Mouse (Mus musculus) forebrain, embryonic 15.5 days (tissue): Measurements from ENCODE around the gene Scrn2. TPM values are rescaled to one million over a fixed set of nuclear protein-coding genes. Genes with fewer than 3 reads are reported as not detected.

Experiments used
- ATAC-seq: fragments of 200-750 bp; cut with Nextera tagmentation; replicated peaks from 2 replicates; pipeline ENCODE4 v1.8.0; 2017; ENCODE audit warnings: mild to moderate bottlenecking, moderate TSS enrichment, moderate library complexity
- H3K27ac ChIP-seq: fragments of 300-500 bp; sonication (generic); replicated peaks from 2 replicates; pipeline ENCODE4 v1.5.1; 2015; ENCODE audit warnings: mild to moderate bottlenecking, inconsistent platforms
- H3K27me3 ChIP-seq: fragments of 300-500 bp; sonication (generic); 2 replicates; pipeline ENCODE4 v1.6.1; 2015; ENCODE audit warnings: inconsistent platforms
- H3K36me3 ChIP-seq: fragments of 300-500 bp; sonication (generic); 2 replicates; pipeline ENCODE4 v1.6.1; 2015; ENCODE audit warnings: mild to moderate bottlenecking, inconsistent platforms
- H3K4me1 ChIP-seq: fragments of 300-500 bp; sonication (generic); 2 replicates; pipeline ENCODE4 v1.6.1; 2015; ENCODE audit warnings: inconsistent platforms
- H3K4me2 ChIP-seq: fragments of 300-500 bp; sonication (generic); replicated peaks from 2 replicates; pipeline ENCODE4 v1.6.1; 2015; ENCODE audit warnings: mild to moderate bottlenecking, inconsistent platforms
- H3K4me3 ChIP-seq: fragments of 300-500 bp; sonication (generic); 2 replicates; pipeline ENCODE4 v1.5.1; 2015; ENCODE audit warnings: mild to moderate bottlenecking, inconsistent platforms
- H3K9ac ChIP-seq: fragments of 300-500 bp; sonication (generic); replicated peaks from 2 replicates; pipeline ENCODE4 v1.6.1; 2015; ENCODE audit warnings: mild to moderate bottlenecking, inconsistent platforms
- H3K9me3 ChIP-seq: fragments of 300-500 bp; sonication (generic); 2 replicates; pipeline ENCODE4 v1.6.1; 2016; ENCODE audit warnings: inconsistent platforms
- WGBS: fragments of 180-500 bp; shearing (Covaris S2); methylation state at CpG from one replicate; pipeline ENCODE4 v1.1.7; 2015; ENCODE audit warnings: mixed read lengths; 5-methylcytosine and 5-hydroxymethylcytosine counted together
- polyA plus RNA-seq: library from polyadenylated mRNA; unstranded; fragments of >200 nt; fragmentation: Nextera tagmentation; extraction: Ambion mirVana; gene quantifications from 2 replicates; pipeline ENCODE4 v1.2.1, GENCODE M21; 2015

The Scrn2 gene
- polyA plus RNA-seq, 1 experiment from 2014 or later, result 17.2 TPM

DNA sequence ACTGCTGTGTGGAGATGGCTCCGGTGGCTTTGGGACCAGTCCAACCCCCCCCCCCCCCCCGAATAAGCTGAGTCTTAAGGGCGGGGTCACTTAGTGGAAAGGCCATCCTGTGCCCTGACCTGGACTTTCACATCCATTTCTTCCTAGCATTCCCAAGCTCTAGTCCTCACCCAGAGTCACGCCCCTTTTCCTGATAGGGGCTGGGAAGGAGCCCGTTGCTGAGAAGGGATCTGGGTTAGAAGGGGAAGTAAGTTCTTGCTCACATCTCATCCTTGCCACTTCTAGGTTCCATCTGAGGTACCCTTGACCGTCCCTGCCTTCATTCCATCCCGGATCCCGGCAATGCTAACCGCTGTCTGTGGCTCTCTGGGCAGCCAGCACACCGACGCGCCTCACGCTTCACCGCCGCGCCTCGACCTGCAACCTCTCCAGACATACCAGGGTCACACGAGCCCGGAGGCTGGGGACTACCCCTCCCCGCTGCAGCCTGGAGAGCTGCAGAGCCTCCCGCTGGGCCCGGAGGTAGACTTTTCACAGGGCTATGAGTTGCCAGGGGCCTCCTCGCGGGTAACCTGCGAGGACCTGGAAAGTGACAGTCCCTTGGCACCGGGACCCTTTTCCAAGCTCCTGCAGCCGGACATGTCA lies 8.5 kb upstream of the Scrn2 start:
- Histone ChIP-seq H3K27me3 (peaks cover 88% of the 10 kb centered on the region), H3K4me3 (peak overlapping the region; percentile 49), H3K9me3 (no peaks in the 10 kb centered on the region), H3K9ac (no peak overlapping the region), H3K4me1 (peaks cover 30% of the 10 kb centered on the region), H3K27ac (no peak overlapping the region), H3K4me2 (peak overlapping the region; percentile 73), H3K36me3 (no peaks in the 10 kb centered on the region)
- WGBS, result 1% methylated on average over 27 of the region's 27 CpGs
- ATAC-seq, result 0 out of 2 replicates have a peak, but pooled peaks have one; percentile 9

DNA sequence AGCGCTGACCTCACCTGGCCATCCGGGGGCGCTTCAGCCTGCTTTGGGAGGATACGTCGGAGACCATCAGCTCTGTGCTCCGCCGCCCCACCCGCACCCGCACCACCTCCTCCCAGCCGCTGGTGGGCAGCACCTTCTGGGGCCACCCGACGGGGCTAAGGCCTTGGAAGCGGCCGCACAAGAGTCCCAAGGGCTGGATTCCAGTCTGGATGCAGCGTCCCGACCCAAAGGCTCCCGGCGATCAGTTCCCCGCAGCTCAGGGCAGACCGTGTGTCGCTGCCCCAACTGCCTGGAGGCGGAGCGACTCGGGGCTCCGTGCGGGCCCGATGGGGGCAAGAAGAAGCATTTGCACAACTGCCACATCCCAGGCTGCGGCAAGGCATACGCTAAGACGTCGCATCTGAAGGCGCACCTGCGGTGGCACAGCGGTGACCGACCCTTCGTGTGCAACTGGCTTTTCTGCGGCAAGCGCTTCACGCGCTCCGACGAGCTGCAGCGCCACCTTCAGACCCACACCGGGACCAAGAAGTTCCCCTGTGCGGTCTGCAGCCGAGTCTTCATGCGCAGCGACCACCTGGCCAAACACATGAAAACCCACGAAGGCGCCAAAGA lies 7.8 kb upstream of the Scrn2 start:
- peak; percentile 55 for ATAC-seq
- Histone ChIP-seq H3K4me3 (peak overlapping the region; percentile 49), H3K27me3 (peaks cover 81% of the 10 kb centered on the region), H3K9ac (peak overlapping the region; percentile 48), H3K9me3 (no peaks in the 10 kb centered on the region), H3K4me2 (peak overlapping the region; percentile 73), H3K36me3 (no peaks in the 10 kb centered on the region), H3K27ac (no peak overlapping the region), H3K4me1 (peaks cover 30% of the 10 kb centered on the region)
- under 1% methylated on average over 50 of the region's 50 CpGs for WGBS

DNA sequence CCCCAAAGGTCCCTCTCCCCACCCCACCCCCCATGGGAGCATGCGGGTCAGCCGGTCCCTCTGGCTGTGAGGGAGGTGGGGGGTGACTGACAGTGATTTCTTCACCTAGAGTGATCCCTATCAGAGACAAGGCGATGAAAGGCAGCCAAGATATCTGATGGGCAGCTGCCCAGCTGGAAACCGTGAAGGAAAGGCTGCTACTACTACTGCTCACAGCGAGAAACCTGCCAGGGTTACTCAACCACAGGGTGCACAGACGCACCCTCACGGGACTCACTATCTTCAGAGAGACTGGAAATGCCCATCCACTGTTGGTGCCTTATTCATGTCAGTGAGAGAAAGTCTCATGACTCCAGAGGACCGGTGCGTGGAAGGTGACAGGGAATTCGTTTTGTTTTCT lies 4.8 kb upstream of the Scrn2 start:
- Histone ChIP-seq H3K9ac (no peak overlapping the region), H3K27ac (no peak overlapping the region), H3K4me3 (no peak overlapping the region), H3K27me3 (peaks cover 59% of the 10 kb centered on the region), H3K36me3 (no peaks in the 10 kb centered on the region), H3K9me3 (no peaks in the 10 kb centered on the region), H3K4me1 (peaks cover 28% of the 10 kb centered on the region), H3K4me2 (no peak overlapping the region)
- 19% methylated on average over 10 of the region's 10 CpGs for WGBS
- no peak for ATAC-seq

DNA sequence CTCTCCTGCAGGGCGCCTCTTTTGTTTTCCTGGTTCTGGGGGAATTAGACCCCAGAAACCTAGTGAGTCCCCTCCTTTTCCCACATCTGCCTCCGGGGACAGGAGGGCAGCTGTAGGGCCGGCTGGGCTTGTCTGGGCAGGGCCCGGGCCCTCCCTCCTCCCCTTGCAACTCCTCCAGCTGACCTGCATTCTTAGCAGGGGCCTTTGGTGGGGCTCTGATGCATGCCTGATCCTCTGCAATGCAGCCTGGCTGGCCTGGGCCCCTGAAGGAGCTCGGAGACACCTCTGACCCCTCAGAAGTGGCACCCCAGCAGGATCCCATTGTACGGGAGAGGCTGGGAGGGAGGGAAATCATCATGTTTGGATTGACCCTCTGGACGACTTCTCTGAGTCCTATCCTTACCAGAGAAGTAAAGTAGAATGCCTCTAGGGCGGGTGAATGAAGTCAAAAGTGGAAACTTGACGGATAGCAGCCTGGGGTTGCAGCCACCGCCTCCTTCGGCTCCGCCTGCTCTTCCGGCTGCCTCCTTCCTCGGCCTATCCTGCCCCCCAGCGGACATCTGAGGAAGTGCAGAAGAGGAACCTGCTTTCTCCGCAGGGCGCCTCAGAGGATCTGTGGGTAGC lies 3.9 kb upstream of the Scrn2 start:
- H3K27me3 ChIP-seq, result peaks cover 50% of the 10 kb centered on the region
- H3K4me3 ChIP-seq, result peak overlapping the region; percentile 23
- WGBS, result 3% methylated on average over 17 of the region's 17 CpGs
- no peak overlapping the region; the same call in 1 of the 2 replicates for H3K27ac ChIP-seq
- peak overlapping the region; percentile 40 for H3K9ac ChIP-seq
- ATAC-seq, result peak; percentile 11; the same call in 1 of the 2 replicates
- no peaks in the 10 kb centered on the region for H3K36me3 ChIP-seq
- H3K4me1 ChIP-seq, result peaks cover 36% of the 10 kb centered on the region
- H3K9me3 ChIP-seq, result no peaks in the 10 kb centered on the region
- H3K4me2 ChIP-seq, result peak overlapping the region; percentile 38

DNA sequence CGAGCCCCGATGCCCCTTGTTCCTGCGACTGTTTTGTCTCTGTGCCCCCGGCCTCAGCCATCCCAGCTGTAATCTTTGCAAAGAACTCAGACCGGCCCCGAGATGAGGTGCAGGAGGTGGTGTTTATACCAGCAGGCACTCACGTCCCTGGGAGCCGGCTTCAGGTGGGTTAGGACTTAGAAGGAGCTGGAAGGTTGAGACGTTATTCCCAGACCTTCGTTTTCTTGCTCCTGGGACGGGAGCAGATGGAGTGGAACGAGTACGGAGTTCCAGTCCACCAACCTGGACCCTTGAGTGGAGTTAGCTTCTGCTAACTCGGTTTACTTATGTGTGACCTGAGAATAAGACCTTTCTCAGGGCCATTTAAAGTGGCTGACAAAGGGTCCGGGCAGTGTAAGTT lies 688 bp downstream of the Scrn2 start:
- WGBS, result 18% methylated on average over 15 of the region's 15 CpGs
- Histone ChIP-seq H3K27ac (no peak overlapping the region), H3K27me3 (peaks cover 4% of the 10 kb centered on the region; the same call in 1 of the 2 replicates), H3K4me3 (peak overlapping the region; percentile 64), H3K36me3 (no peaks in the 10 kb centered on the region), H3K4me1 (peaks cover 22% of the 10 kb centered on the region), H3K9me3 (no peaks in the 10 kb centered on the region), H3K4me2 (peak overlapping the region; percentile 66), H3K9ac (peak overlapping the region; percentile 71)
- ATAC-seq, result no peak

DNA sequence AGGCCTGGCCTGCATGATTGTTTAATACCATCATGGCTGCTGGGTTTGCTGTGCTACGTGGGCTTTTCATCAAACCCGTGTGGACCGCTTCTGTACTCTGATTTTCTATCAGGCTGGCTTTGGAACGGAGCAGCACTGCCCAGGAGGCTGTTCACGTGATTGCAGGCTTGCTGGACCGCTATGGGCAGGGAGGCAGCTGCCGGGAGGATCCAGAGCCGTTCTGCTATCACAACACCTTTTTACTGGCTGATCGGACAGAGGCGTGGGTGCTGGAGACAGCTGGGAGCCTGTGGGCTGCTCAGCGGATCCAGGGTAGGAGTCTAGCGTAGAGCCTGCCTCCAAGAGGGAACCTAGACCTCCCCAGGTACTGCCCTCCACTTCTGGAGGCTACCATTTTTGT lies 2.2 kb downstream of the Scrn2 start:
- Histone ChIP-seq H3K36me3 (no peaks in the 10 kb centered on the region), H3K4me3 (no peak overlapping the region), H3K27ac (no peak overlapping the region), H3K9me3 (no peaks in the 10 kb centered on the region), H3K27me3 (no peaks in the 10 kb centered on the region), H3K4me2 (no peak overlapping the region), H3K4me1 (peaks cover 16% of the 10 kb centered on the region), H3K9ac (no peak overlapping the region)
- 87% methylated on average over 12 of the region's 12 CpGs for WGBS
- no peak for ATAC-seq

DNA sequence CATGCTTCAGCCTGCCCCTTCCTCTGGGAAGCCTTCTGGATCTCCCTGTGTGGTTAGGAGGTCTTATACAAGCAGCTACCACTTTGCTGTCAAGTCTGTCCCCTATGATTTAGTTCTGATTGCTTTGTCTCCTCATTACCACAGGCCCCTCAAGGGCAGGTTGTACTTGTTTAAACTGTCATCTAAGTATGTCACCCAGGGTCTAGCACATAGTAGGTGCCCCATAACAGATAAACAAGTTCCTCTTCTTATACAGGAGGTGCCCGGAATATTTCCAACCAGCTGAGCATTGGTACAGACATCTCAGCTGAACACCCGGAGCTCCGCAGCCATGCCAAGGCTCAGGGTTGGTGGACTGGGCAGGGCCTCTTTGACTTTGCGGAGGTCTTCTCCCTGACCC lies 2.8 kb downstream of the Scrn2 start:
- no peak overlapping the region for H3K4me3 ChIP-seq
- H3K27me3 ChIP-seq, result no peaks in the 10 kb centered on the region
- no peaks in the 10 kb centered on the region for H3K9me3 ChIP-seq
- H3K27ac ChIP-seq, result no peak overlapping the region
- 95% methylated on average over 4 of the region's 4 CpGs for WGBS
- no peak overlapping the region for H3K4me2 ChIP-seq
- no peaks in the 10 kb centered on the region for H3K36me3 ChIP-seq
- no peak overlapping the region for H3K9ac ChIP-seq
- H3K4me1 ChIP-seq, result peaks cover 16% of the 10 kb centered on the region
- ATAC-seq, result no peak

DNA sequence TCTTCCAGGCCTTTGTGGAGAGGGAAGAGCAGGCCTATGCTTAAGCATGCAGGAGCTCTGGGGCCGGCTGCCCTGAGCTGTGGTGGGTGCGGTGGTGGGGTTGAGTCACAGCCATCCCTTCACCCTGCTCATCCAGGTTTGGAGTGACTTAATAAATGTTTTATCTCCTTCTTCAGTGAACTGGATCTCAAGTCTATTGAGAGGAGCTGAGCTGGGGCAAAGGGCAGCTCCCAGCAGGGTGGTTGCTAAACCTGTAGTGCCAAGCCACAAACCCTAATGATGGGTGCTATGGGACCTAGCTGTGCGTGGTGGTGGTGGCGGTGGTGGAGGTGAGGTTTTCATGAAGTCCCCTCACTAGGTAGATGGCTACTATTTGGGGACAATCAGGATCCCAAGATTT lies 4.0 kb downstream of the Scrn2 start:
- no peak overlapping the region for H3K9ac ChIP-seq
- H3K4me3 ChIP-seq, result no peak overlapping the region
- no peaks in the 10 kb centered on the region for H3K9me3 ChIP-seq
- H3K36me3 ChIP-seq, result no peaks in the 10 kb centered on the region
- WGBS, result 94% methylated on average over 4 of the region's 4 CpGs
- ATAC-seq, result no peak
- no peak overlapping the region for H3K27ac ChIP-seq
- no peak overlapping the region for H3K4me2 ChIP-seq
- H3K4me1 ChIP-seq, result peaks cover 16% of the 10 kb centered on the region
- H3K27me3 ChIP-seq, result no peaks in the 10 kb centered on the region

DNA sequence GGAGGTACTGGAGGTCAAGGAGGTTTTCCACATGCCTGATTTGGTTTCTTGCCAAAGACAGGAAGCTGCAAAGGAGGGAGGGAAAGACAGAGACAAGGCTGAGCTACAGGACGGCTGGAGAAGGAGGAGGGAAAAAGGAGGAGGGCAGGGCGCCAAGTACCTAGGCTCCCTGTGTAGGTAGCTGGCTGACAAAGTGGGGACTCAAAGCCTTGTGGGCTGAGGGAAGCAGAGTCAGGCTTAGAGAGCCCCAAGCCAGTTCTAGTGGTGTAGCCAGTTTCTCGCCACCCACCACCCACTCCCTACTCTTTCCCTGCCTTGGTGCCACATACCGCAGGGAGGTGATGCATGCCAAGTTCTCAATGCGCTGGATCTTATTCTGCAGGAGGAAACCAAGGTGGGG lies 6.4 kb downstream of the Scrn2 start:
- 85% methylated on average over 5 of the region's 5 CpGs for WGBS
- 0 out of 2 replicates have a peak, but pooled peaks cover 5% of the 10 kb centered on the region for H3K4me1 ChIP-seq
- no peak for ATAC-seq
- no peaks in the 10 kb centered on the region for H3K36me3 ChIP-seq
- no peaks in the 10 kb centered on the region for H3K9me3 ChIP-seq
- H3K4me2 ChIP-seq, result no peak overlapping the region
- H3K27me3 ChIP-seq, result no peaks in the 10 kb centered on the region
- no peak overlapping the region for H3K27ac ChIP-seq
- H3K4me3 ChIP-seq, result no peak overlapping the region
- H3K9ac ChIP-seq, result no peak overlapping the region

DNA sequence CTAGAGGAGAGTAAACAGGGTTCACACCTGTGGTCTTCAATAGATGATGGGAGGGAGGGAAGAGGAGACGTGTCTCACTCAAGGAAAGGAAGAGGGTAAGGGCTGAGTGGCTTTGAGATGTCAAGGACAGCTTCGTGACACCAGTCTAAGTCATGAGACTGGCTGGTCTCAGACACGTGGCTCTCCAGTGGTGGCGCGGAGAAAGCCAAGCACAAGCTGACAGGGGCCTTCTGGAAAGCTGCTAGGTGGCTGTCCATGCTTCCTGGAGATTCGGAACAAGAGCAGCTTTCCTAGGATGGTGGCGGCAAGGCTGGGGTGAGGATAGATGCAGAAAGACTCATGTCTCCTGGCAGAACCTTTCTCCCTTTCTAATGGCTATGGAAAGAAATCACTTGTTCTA lies 9.1 kb downstream of the Scrn2 start:
- ATAC-seq, result no peak
- peaks cover 21% of the 10 kb centered on the region for H3K4me1 ChIP-seq
- H3K4me2 ChIP-seq, result no peak overlapping the region
- H3K9ac ChIP-seq, result no peak overlapping the region
- WGBS, result 74% methylated on average over 7 of the region's 7 CpGs
- H3K27ac ChIP-seq, result no peak overlapping the region
- H3K27me3 ChIP-seq, result no peaks in the 10 kb centered on the region
- no peak overlapping the region for H3K4me3 ChIP-seq
- no peaks in the 10 kb centered on the region for H3K9me3 ChIP-seq
- no peaks in the 10 kb centered on the region for H3K36me3 ChIP-seq

DNA sequence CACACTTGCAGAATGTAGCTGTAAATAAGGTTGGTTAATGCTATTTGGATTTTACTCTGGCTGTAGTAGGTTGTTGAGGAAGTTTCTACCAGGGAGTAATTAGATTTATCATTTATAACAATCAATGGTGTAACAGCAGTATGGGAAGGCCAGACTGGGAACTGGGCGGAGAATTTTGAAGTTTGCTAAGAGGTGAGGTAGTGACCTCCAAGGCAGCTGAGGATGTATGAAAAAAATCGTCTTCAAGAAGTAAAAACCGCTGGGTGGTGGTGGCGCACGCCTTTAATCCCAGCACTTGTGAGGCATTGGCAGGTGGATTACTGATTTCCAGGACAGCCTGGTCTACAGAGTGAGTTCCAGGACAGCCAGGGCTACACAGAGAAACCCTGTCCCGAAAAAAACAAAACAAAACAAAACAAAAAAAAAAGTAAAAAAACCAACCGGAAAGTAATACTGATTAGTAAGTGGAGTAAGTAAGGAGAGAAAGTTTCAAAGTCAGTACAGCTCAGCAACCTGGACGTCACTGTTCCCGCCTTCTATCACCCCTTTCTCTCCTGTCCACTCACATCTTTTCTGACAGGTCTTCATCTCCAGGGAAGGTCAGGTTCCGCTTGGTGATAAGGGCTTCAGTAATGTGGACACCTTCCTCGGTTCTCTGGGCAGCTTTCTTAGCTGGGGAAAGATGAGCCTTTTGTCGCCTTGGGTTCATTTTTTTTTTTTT lies 10.7 kb downstream of the Scrn2 start:
- no peak for ATAC-seq
- peaks cover 21% of the 10 kb centered on the region for H3K4me1 ChIP-seq
- H3K9me3 ChIP-seq, result no peaks in the 10 kb centered on the region
- 0 out of 2 replicates have a peak overlapping the region, but pooled peaks have one; percentile 44 for H3K27ac ChIP-seq
- H3K9ac ChIP-seq, result peak overlapping the region; percentile 52
- no peaks in the 10 kb centered on the region for H3K27me3 ChIP-seq
- no peaks in the 10 kb centered on the region for H3K36me3 ChIP-seq
- peak overlapping the region; percentile 84 for H3K4me3 ChIP-seq
- H3K4me2 ChIP-seq, result peak overlapping the region; percentile 81
- 48% methylated on average over 12 of the region's 12 CpGs for WGBS
